Mouse (Mus musculus) CD8-positive naive resting alpha-beta T cell, adult 2 months (primary cell): Measurements from ENCODE around the gene Tpm4.
A peak's percentile ranks its signal among the peaks of the same experiment; 100 is the strongest.
"Not testable (repeated sequence)": the region's sequence is repeated elsewhere in the genome, so short reads cannot be mapped to it uniquely, and the experiment has no call there.

Experiments
- DNase-seq, 2 experiments: peaks; one replicate each; pipeline ENCODE4 v3.0.0; 2022; ENCODE audit warnings: low read depth in 2 of 2, low spot score in 2 of 2

Tpm4 gene

DNA sequence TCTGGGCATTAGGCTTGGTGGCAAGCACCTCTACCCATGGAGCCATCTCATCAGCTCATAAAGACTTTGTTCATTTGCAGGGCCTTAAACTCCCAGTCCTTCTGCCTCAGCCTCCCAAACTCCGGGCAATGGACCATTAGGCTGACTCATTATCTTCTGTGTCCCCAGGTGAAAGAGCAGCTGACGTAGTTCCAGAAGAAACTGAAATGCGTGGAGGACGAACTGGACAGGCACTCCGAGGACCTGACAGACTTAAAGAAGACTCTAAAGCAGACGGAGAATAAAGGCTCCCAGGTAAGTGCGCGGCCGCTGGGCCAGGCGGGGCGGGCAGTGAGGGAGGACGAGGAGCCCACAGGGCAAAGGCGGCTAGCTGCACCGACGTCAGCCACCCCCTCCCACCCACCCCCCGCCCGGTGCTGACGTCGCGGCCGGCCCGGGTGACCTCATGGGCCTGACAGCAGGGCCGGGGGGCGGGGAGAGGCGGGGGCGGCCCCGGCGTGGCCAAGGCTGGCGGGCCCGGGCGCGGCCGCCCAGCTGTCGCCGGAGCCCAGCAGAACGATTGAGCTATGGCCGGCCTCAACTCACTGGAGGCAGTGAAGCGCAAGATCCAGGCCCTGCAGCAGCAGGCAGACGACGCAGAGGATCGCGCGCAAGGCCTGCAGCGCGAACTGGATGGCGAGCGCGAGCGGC is at the start of gene Tpm4:
Gene Tpm4, plus strand, starts transcription at position 220 of the 690 bp plus-strand sequence.
- DNase-seq, result peak; percentile 43 to 46

DNA sequence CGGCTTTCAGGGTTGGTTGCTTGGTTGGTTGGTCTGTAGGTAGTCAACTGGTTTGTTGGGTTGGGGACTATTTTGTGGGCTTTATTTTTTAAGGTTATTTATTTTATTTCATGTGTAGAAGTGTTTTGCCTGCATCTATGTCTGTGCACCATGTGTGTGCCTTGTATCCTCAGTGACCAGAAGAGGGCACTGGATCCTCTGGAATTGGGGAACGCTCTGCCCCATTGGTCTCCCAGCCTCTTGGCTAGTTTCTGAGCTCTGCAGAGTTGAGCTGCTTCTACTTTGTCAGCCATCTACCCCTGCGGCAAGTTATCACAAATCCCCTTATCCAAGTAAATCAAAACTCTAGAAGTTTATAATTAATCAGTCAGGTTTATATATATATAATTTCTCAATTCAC is 47.2 kb upstream of the Tpm4 start:
- not testable (repeated sequence) for DNase-seq

DNA sequence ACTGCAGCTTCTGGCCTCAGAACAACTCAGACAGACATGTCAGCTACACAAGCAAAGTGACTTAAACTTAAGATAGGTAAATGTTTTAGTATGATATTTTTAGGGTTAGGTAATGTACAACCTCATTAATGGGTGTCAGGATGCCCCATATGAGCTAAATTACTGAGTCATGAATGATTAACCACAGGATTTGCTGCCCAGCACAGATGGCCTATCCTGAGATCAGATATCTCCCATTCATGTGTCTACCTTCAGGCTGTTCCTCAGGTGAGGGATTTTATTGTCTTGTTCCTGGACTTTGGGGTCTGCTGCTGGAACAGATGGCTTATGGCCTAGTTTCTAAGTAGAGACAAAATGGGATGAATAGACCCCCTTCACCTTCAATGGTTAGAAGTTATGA is 38.1 kb upstream of the Tpm4 start:
- not testable (repeated sequence) for DNase-seq

DNA sequence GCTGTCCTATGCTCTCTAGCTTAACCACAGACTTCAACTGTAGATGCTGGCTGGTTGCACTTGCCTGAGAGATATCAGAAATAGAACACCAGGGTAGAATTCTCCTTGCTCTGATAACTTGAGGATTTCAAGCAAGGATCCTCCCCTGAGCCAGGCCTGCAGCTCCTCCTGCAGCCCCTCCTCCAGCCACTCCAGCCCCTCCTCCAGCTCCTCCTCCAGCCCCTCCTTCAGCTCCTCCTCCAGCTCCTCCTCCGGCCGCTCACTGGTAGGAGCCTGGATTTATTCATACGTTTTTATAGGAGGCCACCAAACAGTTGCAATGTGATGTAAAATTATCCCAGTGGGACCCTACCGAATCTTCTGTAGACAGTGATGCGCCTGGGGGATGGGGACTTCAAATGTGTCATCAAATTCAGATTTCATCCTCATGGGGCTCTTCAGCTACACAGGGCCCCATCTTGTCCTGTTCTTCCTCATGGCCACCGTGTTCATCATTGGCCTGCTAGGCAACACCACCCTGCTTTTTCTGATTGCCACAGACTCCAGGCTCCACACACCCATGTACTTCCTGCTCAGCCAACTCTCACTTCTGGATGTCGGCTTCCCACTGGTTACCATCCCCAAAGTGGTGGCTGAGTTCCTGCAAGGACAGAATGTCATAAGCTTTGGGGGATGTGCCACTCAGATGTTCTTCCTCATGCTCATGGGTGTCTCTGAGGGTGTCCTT is 35.2 kb upstream of the Tpm4 start:
- not testable (repeated sequence) for DNase-seq

DNA sequence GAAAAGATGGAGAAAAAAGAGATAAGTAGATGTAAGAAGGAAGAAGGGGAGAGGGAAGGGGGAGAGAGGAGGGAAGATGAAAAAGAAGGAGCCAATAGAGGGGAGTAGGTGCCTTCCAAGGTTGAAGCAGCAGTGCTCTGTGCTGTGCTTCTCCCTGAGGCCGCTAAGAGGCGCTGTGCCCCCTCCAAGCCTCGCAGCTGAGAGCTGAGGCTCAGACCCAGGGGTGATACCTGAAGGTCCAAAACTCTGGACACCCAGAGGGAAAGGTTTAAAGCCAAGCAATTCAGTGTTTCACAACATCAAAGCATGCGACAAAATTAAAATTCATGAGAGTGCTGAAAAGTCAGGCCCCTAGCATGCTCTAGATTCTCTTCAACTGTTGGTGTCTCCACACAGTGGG is 29.6 kb upstream of the Tpm4 start:
- no peak for DNase-seq

DNA sequence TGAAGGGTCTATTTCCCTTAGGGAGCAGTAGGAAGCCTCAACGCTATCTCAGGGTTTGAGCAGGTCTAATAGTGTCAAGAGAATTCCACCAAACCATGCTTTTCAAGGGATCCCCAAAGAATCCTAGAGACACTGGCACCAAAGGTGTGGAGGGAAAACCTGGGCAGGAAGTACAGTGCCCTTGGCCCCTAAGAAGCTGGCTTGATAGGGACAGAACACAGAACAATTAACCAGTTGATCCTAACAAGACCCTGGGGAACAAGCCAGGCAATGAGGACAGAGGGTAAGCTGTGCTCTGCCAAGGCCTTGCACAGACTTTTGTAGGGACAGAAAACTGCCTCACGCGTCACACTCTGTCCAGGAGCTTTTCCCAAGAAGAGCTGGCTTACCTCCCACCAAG is 28.0 kb upstream of the Tpm4 start, which contains the start of gene Olfr374:
Gene Olfr374, plus strand, starts transcription at position 301 of the 400 bp plus-strand sequence.
- no peak for DNase-seq

DNA sequence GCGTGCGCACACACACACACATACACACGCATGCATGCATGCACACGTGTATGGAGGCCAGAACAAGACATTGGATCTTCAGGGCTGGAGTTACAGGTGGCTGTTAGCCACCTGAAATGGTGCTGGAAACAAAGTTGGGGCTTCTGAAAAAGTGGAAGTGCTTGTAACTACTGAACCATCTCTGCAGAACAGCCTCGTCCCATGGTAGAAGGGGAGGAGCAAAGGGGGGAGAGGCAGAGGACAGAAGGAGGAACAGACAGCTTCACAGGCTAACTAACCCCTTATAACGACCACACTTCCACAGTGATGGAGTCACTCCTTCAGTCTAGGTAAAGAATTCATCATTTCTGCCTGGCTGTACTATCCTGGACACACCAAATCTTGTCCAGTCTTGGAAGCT is 23.9 kb upstream of the Tpm4 start:
- DNase-seq, result no peak

DNA sequence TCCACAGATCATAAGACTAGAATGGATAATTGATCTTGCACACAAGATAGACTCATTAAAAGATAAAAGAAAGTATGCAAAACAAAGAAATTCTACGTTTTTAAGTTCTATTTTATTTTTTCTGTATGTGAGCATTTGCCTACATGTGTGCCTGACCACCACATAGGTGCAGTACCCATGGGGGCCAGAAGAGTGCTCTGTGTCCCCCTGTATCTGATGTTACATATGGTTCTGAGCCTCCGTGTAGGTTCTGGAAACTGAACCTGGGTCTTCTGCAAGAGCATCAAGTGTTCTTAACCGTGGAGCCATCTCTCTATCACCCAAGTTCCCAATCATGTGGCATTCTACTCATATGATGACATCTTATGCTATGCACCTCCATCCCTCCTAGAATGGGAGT is 22.3 kb upstream of the Tpm4 start:
- DNase-seq, result peak in 1 of 2 experiments; percentile 31

DNA sequence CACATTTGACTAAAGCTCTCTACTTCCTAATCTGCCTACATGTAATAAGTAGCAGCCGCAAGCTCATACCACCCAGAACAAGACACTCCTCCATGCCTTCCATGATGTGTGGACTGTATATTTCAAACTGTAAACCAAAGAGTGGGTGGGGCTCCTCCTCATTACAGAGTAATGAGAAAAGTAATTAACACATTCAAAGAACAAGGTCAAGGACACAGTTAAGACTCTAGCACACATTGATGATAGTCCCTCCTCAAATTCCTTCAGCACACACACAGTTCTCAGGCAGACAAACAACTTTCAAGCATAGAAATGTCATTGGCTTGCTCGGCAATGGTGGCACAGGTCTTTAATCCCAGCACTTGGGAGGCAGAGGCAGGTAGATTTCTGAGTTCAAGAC is 19.6 kb upstream of the Tpm4 start:
- no peak for DNase-seq

DNA sequence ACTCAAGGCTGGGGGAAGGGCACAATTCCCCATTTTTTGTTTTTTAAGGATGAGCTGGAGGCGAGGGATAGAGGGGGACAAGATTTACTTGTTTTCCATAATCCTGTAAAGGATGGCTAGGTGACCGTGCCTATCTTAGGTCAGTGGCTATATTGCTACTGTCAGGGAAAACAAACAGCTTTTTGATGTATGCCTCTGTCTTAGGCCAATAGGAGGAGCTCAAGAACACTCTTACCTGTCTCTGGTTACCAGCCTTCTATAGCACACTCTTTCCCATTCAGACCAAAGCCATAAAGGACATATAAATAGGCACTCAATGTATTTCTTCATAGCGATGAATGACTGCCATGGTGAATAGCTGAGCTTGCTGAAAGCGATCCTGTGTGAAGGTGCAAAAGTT is 16.2 kb upstream of the Tpm4 start:
- DNase-seq, result no peak

DNA sequence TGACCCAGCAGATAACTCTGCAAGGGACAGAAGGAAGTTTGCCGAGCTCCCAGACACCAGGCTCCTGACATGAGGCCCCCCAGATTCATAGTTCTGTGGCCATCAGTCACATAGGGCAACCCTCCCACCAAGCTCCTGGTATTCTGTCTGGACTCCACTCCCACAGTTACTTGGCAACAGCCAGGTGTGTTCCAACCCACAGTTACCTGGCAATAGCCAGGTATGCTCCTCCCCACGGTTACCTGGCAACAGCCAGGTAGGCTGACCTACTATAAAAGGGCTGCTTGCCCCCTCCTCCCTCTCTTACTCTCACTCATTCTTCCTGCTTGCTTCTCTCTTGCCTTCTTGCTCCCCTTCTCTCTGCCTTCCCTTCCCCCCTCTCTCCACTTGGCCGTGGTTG is 13.3 kb upstream of the Tpm4 start:
- DNase-seq, result not testable (repeated sequence)

DNA sequence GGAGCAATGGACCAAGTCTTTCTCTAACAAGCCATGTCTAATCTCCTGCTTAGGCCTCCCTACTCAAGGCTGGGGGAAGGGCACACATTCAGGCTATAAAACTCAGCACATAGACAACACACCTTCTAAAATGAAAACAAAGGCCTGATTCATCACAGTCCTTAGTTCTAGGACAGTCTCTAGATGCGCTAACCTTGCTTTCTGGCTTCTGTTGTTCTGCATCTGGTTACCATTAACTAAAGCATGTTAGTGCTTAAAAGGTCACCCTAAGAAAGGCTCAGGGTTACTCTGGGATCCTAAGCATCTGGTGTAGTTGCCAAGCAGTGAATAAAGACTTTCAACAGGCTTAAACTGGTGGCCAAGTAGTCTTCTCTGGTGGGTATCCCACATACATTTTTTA is 12.8 kb upstream of the Tpm4 start:
- no peak for DNase-seq

DNA sequence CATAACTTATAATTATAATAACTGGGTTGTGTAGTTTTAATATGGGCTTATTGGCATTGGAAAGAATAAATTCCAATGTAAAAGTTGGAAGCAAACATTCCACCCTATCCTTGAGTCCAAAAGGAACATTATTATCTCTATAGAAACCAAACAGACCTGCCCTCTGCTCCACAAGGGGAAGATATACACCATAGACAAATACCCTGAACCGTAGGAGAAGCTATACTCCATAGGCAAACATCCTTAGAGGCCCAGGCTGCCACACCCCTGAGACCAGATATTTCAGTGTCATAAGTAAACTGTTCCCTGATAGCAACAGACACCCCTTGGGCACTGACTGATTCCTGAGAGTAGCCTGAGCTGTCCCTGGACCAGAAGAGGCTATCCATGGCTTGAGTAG is 6.9 kb upstream of the Tpm4 start:
- no peak for DNase-seq

DNA sequence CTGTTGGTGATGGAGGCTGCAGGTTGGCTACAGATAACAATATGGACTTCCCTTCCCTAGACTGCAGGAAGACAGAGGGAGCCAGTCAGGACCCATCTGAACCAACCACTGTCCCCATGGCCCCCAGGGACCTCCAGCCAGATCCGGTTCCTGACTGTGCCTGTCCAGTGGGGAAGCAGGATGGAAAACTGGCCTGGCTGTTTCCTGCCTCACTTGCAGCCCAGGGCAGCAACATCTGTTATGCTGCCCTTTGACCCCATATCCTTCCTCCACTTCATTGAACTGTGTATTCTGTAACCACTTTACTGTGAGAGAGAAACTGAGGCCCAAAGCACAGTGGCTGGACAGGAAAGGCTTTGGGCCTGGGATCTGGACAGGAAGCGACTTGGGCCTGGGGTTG is 3.5 kb upstream of the Tpm4 start:
- no peak for DNase-seq

DNA sequence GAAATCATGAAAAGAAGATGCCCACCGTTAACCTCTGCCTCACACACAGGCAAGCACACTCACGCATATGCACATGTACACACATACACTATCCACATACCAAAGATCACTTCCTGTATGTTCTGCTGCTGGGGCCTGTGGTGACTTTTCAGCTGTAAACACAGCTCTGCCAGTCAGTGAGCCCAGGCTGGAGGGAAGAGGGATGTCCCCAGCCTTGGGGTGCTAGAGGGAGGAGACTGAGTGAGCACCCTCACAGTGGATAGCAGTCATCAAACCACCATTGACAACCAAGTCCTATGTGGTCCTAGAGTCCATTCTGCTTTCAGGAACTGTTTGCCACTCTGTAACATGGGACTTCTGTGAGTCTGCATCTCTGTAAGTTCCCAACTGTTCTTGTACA is 2.9 kb upstream of the Tpm4 start:
- DNase-seq, result peak; percentile 39 to 47

DNA sequence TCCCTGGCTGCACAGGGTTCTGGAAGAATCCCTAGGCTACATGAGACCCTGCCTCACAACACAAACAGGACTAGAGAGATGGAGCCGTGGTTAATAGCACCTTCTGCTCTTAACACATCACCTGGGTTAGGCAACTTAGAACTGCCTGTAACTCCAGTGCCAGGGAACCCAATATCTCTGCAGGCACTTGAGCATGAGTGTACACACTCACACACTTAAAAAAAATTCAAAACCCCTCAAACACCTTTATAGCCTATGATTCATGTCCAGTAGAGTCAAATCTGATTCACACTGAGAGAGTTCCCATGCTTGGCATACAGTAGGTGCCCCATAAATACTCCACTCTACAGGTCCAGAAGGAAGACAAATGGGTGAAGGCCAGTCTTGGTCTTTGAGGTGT is 2.4 kb upstream of the Tpm4 start:
- no peak for DNase-seq

DNA sequence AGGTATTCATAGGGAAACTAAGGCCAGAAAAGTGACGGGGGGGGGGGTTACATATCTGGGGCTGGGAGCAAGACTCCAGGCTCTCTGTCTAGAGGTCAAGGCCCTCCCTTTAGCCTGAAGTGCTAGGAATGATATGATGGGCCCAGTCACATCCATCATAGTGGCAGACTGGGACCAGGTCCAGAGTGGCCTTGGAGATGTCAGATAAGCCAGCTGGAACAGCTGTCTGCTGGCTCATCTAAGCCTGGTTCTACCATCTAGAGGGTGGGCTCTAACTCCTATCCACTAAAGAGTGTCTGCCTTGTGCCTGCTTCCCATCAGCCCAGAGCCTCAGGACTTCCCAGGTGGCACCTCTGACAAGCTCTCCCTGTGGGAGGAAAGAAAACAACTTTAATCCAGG is 1.9 kb upstream of the Tpm4 start:
- DNase-seq, result no peak

DNA sequence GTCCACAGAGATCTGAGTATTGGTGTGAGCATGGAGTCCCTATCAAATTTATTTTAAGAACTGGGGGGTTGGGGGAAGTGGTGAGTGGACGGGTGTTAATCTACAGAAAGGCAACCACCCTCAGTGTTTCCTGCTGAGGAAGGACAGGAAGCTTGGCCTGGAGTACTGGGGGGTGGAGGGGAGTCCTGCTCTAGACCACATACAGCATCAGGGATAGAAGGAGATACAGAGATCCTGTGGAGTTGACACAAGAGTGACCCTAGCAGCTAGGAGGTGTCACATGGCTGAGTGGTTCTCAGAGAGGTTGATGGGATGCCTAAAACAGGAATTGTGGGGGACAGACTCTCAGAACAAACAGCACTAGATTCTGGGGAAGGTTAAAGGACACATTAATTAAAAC is 1.3 kb upstream of the Tpm4 start:
- DNase-seq, result no peak

DNA sequence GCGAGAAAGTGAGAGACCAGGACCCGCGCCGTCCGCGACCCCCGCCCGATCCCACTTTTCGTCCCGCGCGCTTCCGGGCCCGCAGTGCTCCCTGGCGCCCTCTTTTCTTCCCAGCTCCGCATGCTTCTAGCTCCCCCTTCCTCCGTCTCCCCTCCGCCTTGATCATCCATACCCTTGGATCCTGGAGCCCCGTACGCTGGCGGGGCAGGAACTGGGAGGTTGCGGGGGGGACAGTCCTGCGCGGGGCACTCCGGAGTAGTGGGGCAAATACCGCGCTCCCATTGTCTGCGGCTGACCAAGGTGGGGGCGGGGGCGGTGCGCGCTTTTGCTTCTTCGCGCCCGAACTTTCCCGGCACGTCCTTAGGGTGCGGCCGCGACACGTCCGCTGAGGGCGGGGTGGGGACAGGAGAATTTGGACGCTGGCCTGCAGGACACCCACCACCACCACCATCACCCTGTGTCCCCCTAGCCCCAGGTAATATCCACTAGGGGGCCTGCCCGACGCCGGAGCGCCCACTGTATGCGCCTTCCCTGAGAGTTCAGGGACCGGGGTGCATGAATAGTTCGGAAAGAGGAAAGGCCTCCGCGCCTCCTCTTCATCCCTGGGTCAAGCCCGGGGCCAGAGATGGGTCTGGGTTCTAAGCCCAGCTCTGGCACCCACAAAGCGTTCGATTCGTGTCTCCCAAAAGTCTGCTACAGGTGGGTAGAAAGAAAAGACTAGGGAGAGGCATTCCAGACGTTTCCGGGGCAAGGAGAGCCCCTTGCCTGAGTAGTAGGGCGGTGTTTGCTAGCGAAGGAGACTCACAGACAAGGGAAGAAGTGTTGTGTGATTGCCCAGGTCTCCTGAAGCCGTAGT is 899 bp downstream of the Tpm4 start:
- peak; percentile 35 to 44 for DNase-seq

DNA sequence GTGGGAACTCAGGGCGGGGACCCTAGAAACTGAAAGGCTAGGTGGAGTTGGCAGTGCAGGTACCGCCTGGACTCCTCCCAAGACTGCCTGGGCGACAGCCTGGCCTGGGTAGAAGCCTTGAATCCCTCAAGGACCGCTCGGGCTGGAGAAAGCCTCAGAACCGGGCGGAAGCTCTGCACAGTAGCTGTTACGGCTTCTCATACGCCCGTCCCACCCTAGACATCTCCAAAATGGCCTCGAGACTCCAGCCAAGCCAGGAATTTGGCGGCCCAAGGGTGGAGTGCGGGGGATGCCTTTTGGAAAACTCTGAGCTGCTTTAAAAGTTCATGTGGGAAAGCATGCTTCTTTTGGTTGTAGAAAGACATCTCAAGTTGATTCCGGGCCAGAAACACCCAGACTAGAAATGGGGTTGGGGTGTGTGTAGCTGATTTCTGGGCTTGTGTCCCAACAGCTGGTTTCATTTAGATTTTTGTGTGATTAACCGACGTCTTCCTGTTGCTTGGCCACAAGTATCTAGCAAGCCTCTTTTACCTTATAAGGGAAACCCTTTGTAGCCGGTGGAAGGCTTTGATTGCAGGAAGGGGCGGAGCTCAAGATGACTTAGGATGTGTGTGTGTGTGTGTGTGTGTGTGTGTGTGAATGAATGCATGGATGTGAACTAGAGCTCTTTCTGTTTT is 1.7 kb downstream of the Tpm4 start:
- DNase-seq, result peak; percentile 81 to 86

DNA sequence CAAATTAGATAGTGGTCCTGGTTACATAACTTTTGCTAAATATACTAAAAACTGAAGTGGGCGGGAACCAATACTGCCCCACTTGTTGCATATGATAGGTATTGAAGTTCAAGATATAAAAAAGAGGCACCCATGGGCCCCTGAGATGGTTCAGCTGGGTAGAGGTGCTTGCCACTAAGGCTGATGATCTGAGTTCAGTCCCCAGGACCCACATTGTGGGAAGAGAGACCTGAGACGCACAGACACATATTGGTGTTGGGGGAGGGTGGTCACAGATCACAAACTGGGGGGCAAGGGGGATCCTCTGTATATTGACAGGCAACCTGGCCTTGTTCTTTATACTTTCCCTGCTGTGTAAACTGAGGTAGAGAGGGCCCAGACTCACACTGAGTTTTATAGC is 2.7 kb downstream of the Tpm4 start:
- no peak for DNase-seq
